Mouse (Mus musculus): ENCODE measurements around the gene Ddx23.
A peak's percentile ranks its signal among the peaks of the same experiment; 100 is the strongest.

Gene Ddx23

DNA sequence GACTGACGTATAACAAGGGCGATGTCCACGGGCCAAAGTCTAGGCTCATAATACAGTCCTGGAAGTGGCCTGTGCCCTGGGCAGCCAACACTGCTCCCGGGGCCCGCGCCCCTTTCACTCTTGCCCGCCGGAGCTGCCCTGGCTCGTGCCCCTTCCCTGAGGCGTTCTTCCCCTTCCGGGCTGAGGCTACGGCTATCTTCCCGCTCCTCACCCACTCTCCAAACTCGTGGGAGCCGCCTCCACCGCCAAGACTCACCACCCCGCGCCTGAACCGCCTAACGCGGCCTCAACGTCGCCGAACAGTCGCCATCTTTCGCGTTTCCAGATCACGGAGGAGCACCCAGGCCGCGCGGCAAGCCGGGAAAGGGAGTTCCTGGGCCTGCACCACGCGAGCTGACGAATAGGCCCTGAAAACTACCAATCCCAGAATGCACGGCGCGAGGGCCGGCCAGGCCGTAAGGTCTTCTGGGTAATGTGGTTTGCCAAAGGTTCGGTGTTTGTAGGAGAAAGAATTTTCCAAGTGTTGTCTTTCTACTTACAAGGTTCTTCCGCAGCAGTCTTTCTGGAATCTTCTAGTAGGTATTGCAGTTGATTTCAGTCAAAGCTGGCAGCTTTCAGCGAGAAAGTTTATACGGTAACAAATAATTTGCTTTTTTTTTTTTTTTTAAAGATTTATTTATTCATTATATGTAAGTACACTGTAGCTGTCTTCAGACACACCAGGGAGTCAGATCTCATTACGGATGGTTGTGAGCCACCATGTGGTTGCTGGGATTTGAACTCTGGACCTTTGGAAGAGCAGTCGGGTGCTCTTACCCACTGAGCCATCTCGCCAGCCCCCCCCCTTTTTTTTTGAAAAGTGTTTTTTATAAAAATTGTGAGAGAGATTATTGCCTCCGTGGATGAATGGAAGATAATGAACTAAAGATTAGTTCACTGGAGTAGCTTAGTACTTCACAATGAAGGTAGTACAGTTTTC, at the start of gene Ddx23:
Ddx23 (minus strand) TSS at position 328 of the 979 bp plus-strand sequence.
- DNase-seq (ENCODE audit: low read depth in 1 of 2, low spot score in 2 of 2): peak; percentile 79 to 88

DNA sequence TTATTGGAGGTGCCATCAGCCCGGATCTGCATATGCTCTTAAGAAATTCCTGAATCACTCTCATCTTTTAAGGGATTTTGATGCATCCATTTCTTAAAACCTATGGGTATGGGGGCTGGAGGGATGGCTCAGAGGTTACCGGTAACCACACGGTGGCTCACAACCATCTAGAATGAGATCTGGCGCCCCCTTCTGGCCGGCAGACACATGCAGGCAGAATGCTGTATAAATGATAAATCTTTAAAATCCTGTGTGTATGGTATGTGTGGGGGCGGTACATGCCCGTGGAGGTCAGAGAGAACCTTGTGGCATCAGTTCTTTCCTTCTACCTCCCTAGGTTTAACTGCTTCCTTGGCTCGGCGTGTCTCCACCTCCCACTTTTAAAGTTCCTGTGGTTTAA, 47.7 kb upstream of the Ddx23 start:
- DNase-seq (ENCODE audit: low read depth in 1 of 2, low spot score in 2 of 2): peak in 1 of 2 experiments; percentile 41

DNA sequence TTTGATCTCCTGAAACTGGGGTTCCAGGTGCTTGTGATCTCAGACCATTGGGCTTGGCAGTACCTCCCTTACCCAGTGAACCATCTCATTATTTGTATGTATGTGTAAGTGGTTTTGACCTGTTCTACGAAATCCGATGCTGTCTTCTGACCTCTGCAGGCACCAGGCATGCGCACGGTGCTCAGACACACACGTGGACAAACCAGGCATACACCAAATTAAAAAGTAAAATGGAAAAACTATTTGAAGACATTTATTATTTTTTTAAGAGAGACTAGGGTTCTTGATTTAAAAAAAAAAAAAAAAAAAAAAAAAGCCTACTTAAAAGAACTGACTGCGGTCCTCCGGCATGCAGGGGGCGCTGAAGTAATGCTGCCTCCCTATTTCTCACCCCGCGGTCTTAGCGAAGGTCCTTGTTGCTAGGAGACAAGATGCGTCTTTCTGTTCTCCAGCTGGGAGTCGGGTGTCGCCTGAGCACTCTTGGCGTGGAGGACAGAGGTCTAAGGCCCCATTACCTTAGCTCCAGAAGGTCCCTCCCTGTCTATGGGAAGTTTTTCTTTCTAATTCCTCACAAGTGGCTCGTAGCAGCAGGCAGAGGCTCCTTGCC, 45.2 kb upstream of the Ddx23 start, which contains the start of gene Ccdc65:
Ccdc65 (plus strand) TSS at position 442 of the 607 bp plus-strand sequence.
- DNase-seq (ENCODE audit: low read depth in 1 of 2, low spot score in 2 of 2): peak; percentile 57 to 74

DNA sequence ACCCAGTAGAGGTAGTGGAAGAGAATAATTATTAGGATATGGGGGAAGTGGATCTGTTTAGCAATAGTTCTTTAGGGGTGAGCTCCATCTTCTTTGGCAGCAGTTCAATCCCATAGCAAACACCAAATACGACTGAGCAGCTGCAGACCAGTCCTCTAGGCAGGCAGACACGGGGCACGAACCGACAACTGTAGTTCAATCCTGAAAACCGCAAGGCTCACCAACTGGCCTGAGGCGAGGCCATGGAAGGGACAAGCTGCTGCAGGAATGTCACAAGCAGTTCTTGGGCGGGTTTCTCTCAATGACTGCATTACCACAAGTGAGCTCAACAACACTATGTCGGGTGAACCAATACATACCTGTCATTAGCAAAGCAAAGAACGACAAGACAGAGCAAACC, 41.6 kb upstream of the Ddx23 start:
- DNase-seq (ENCODE audit: low read depth in 1 of 2, low spot score in 2 of 2): no peak

DNA sequence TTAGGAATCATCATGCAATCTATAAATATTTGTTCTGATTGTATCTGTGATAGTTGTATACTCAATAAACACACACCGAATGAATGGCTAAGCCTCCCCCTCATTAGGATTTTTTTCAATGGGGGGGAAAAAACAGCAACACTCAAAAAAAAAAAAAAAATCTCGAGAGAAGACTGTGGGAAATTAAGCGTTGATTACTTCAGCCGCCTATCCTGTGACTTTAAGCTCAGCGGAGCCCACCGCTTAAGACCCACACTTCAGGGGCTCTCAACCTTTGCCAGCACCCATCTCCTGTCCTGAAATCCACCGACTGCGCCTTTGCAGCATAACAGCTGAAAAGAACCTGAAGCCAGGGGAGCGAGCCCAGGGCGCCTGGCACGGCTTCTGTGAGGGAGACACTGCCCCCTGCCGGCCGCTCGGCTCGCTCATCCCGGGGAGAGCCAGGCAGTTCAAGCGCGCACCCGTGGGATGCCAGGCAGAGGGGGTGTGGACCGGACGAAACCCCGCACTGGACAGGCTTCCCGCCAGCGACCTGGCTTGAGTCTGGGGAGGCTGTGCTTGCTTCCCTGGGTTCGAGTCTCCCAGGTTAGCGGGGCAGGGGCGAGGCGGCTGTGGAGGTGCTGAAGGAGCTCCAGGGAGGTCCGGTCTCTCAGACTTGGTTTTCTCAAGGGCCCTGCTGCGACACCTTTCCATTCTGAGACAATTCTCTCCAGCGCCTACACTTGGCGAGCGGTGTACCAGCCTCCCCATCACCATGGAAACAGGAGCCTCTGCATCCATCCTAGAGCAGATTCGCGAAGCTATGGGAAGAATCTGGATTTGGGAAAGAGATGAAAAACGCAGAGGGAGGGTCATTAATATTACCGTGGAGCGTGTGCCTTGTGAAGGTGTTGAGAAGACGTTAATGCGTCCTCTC, 36.8 kb upstream of the Ddx23 start:
- peak; percentile 26 to 78 for DNase-seq (ENCODE audit: low read depth in 1 of 2, low spot score in 2 of 2)

DNA sequence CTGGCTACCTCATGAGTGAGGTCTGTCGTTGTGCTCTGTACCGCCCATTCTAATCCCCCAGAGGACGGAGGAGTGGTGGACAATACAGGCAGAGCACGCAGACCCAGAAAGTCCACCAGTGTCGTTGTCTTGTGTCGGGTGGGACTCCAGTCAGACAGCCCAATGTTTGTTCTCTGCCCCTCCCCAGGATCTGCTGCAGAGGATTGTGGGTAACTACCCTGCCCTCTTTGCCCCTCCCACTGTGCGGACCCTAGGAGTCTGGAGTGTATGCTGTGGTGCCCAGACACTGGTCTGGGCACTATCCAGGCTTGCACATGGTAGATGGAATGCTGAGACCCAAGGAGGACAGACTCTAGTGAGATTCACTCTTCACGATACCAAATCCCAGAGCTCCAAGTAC, 33.5 kb upstream of the Ddx23 start:
- no peak for DNase-seq (ENCODE audit: low read depth in 1 of 2, low spot score in 2 of 2)

DNA sequence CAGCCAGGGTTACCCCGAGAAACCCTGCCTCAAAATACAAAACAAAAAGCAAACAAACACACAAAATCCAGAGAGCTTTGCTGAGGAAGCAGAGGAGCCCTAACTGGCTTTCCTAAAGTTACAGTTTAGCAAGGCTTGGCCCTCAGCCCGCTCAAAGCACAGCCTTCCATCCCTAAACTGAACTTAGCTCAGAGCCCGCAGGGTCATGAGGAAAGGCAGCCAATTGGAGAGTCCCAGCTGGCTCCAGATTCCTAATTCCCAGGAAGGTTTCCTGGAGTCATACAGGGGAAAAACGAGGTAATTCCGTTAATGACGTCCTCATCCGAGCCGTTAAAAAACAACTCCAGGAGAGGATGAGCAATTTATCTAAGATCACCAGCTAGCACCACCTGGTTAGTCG, 33.0 kb upstream of the Ddx23 start:
- no peak for DNase-seq (ENCODE audit: low read depth in 1 of 2, low spot score in 2 of 2)

DNA sequence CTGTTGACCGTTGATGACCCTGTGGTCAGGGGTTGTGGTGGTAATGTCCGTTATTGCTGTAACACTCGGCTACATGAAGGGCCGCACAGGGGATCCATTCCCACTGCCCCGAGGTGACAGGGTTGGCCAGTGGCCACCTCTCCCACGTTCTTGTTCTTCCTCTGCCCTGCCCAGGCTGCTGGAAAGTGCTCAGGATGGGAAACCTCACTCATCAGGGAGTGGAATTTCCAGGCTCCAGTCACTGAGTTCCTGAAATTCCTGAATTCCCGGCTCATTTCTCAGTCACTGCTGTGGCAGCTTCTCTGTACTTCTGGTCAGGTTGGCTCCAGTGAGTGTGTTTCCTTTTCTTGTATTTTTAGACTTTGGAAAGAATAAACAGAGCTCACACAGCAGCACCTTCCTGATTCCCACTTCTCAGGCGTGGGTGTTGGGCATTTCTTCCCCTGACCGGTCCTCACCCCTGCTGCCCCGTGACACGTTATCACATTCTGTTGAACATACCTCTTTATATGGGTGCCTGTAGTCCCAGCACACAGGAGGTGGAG, 29.5 kb upstream of the Ddx23 start:
- no peak for DNase-seq (ENCODE audit: low read depth in 1 of 2, low spot score in 2 of 2)

DNA sequence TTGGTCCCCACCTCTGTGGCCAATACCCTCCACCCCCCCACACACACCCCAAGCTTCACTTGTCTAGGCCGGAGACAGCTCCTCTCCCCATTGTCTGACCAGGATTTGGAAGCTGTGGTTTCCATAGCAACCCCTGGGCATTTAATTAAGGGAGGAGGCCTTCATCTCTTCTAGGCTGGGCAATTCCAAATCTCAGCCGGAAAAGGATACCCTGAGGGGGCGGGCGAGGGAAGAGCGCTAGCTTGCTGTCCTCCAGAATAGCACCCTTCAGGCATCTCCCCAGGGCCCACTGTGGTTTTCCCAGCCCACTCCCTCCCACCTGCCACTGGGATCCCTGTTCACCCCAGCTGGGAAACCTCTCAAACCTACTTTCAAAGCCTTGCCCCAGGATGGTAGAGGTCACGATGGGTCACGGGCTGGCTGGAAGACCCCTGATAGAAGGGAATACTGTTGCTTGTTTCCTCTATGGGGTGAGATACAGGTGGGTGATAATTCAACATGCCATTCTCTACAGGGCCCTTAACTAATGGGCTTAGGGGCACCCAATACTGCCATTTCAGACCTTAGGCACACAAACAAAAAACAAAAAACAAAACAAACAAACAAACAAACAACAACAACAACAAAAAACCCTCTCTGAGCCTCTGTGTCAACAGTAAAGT, 28.9 kb upstream of the Ddx23 start:
- no peak for DNase-seq (ENCODE audit: low read depth in 1 of 2, low spot score in 2 of 2)

DNA sequence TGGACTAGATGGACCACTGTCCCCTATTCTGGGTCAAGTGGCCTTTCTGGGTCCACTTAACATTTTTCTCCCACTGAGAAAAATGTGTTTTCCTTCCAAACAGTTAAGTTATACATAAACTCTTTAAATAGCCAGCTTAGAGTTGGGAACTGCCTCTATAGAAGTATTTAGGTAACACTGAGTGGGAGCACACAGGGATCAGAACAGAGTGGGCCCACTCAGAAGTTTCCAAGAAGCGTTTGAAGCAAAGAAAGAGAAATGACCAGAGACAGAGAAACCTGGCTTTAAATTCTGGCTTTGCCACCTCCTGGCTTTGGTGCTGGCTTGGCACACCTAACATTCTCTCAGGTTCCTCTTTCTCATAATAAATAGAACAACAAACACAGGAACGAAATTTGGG, 27.0 kb upstream of the Ddx23 start:
- no peak for DNase-seq (ENCODE audit: low read depth in 1 of 2, low spot score in 2 of 2)

DNA sequence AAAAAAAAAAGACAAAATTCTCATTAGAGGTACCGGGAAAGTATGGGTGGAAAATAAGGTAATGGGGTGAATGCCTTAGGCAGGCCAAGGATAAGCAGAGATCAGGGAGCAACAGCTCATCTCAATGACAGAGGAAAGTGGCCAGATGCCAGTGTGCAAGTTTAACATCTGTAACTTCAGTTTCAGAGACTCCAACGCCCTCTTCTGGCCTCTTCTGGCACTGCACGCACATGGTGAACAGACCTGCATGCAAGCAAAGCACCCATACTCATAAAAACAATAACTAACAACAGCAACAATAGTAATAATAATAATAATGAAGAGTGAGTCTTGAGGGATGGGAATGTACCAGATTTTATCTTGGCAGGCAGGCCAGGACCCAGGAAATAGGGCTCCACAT, 23.2 kb upstream of the Ddx23 start:
- no peak for DNase-seq (ENCODE audit: low read depth in 1 of 2, low spot score in 2 of 2)

DNA sequence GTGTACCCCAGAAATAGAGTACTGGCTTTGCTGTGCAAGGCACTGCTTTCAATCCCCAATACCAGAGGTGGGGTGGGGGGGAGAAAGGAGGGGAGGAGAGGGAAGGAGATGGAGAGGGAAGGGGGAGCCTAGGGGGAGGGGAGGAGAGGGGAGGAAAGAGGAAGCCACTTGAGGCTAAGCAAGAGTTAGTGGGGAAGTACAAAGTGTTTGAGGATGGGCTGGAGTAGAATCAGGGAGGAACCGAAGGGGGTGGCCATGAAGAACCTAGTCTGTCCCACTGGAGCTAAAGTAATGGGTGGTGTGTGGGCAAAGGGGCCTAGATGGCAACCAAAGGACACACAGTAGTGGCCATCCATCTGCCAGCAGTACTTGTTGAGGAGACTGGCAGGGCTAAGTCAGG, 21.1 kb upstream of the Ddx23 start:
- no peak for DNase-seq (ENCODE audit: low read depth in 1 of 2, low spot score in 2 of 2)

DNA sequence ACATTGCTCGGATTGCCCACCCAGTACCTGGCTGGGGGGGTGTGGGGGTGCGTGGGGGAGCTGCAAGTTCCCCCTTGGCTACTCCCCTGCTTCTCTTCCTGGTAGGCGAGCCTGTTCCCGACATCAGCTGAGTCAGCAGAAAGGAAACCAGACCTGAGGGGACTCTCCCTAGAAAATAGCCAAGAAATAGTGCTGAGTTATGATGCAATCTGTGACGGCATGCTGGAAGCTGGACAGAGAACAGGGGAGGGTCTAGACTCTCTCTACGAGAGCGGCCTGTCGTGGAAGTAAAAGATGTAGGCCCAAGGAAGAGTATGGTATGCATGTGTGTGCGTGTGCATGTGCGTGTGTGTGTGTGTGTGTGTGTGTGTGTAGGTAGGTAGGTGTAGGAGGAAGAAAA, 20.5 kb upstream of the Ddx23 start:
- no peak for DNase-seq (ENCODE audit: low read depth in 1 of 2, low spot score in 2 of 2)

DNA sequence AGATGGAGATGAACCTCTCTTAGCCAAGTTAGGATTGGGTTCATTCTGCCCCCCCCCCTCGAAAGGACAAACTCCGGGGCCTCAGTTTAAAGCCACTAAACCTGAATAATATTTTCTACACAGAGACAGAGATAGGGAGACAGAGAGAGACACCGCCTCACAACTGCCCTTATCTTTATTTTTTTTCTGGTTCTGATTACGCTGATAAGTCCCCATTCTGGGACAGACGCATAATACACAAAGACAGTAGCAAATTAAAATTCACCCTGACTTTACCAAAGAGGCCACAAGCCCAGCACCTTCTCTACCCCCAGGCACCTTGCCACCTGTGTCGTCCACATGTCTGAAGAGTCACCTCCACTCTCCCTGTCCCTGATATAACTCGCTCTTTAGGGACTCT, 18.9 kb upstream of the Ddx23 start:
- no peak for DNase-seq (ENCODE audit: low read depth in 1 of 2, low spot score in 2 of 2)

DNA sequence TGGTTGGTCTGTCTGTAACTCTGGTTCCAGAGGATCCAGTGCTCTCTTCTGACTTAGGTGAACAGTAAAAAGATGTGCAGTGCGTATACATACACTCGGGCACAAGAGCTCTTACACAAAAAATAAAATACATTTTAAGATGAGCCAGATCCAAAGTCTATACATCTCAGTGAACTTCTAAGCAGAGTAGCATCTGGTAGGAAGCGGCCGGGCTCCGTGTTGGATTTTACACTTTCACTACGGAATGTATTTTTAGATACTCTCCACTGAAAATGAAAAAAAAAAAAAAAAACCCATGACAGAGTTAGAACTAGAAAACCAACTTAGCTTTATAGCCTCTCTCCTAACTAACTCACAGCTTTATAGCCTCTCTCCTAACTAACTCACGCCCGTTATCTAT, 18.0 kb upstream of the Ddx23 start:
- DNase-seq (ENCODE audit: low read depth in 1 of 2, low spot score in 2 of 2): no peak

DNA sequence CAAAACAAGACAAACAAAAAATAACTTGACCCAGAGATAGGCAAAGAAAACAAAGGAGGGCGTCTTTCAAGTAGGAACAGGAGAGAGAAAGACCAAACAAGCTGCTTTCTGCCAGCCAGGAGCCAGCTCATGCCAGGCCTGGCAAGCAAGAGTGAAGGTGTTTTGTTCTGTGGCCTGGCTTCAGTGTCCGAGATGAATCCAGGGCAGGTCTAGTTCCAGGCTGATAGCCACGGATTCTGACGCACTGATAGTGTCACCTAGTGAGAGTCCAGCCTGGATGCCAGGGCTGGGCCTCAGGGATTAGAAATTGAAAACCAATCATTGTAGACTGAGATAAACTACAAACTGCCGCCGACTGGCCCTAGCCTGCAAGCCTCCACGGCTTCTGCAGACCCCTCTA, 15.3 kb upstream of the Ddx23 start:
- no peak for DNase-seq (ENCODE audit: low read depth in 1 of 2, low spot score in 2 of 2)

DNA sequence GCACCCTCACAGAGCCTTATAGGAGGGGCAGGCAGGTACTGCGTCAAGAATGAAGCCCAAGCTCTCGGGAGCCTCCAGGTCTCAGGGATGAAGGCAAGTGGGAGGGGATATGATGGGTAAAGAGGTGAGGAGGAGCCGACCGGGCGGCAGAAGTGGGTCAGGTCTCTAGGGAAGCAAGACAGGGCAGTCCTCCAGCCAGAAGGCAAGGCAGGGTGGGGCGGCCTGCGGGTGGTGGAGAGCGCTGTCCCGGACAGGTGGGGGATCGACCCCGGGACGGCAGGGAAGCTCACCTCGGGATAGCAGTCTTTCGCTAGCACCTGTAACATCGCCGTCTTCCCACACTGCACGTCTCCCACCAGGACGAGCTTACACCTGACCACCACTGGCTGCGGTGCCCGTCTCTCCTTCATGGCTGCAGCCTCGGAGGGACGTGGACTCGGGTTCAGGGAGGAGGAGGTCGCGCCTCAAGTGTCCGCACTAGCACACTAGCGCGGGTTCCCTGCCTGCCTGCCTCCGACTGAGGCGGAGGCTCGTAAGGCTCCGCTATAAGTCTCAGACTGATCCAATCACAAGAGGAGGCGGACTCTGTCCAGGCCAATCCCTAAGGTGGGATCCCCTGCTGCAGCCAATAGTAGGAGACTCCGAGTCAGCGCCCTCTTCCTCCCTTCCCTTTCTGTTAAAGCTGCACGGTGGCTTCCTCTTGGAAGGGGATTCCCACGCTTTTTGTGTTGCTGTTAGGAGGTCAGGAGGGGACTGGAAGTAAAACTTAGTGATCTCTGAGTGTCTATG, 14.4 kb upstream of the Ddx23 start, which contains the start of gene Rnd1:
Rnd1 (minus strand) TSS at position 522 of the 789 bp plus-strand sequence.
- peak; percentile 49 to 76 for DNase-seq (ENCODE audit: low read depth in 1 of 2, low spot score in 2 of 2)

DNA sequence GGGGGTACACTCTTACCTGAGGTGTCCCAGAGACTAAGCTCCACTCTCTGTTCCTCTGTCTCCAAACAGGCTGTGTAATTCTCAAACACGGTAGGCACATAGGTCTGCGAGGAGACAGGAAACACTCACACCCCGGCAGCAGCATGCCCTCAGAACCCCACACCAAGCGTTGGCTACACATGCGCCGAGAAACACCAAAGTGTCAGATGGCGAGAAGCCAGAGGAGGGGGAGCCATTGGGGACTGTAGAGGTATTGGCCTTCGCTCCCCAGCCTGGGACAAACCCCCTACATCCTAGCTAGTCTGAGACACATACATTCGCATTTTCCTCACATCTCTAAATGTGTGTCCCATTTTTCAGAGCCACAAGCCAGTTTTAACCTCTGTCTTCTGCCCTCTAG, 13.8 kb upstream of the Ddx23 start:
- DNase-seq (ENCODE audit: low read depth in 1 of 2, low spot score in 2 of 2): no peak

DNA sequence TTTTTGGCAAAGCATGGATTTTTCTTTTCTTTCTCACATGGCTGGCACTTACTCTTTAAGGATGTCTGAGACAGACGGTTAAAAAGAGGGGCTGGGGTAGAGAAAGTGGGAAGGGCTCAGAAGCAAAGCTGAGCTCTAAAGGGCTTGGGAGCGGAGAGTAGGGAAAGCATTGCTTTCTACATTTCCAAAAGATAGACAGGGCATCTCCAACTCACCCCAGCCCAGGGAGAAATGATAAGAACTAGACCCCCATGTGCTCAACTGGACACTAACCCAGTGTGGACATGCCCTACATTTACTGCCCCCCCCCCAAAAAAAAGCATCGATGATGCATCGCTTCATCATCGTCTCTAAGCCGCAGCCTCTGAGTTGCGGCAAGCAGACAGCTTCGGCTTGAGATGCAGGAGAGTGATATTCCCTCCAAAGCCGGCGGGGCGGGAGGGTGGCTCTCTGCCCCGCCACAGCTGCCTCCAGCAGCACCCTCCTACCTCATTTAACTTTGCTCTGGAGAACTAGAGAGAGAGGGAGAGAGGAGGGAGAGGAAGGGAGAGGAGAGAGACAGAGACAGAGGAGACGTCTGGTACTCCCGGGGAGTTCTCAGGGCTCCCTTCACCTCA, 13.0 kb upstream of the Ddx23 start:
- no peak for DNase-seq (ENCODE audit: low read depth in 1 of 2, low spot score in 2 of 2)

Data from monocyte, adult 2 months (primary cell).